Mouse (Mus musculus) intestine, postnatal 0 days (tissue): Measurements from ENCODE around the gene Nipsnap1. TPM values are rescaled to one million over a fixed set of nuclear protein-coding genes. Genes with fewer than 3 reads are reported as not detected.
A peak's percentile ranks its signal among the peaks of the same experiment; 100 is the strongest.

ENCODE experiments used
- ATAC-seq: fragments of 200-750 bp; cut with Nextera tagmentation; 2 replicates; pipeline ENCODE4 v1.8.0; 2017; ENCODE audit warnings: mild to moderate bottlenecking, moderate TSS enrichment, moderate library complexity
- H3K27ac ChIP-seq: fragments of 300-500 bp; sonication (generic); 2 replicates; pipeline ENCODE4 v1.5.1; 2014; ENCODE audit warnings: mild to moderate bottlenecking, low read depth, low read length, moderate library complexity
- H3K27me3 ChIP-seq: fragments of 300-500 bp; sonication (generic); replicated peaks from 2 replicates; pipeline ENCODE4 v1.6.1; 2014; ENCODE audit warnings: low read length, mixed read lengths; ENCODE audit not compliant: control insufficient read depth, insufficient read depth
- H3K36me3 ChIP-seq: fragments of 300-500 bp; sonication (generic); 2 replicates; pipeline ENCODE4 v1.6.1; 2014; ENCODE audit warnings: mild to moderate bottlenecking, moderate library complexity; ENCODE audit not compliant: control insufficient read depth, insufficient read depth
- H3K4me1 ChIP-seq: fragments of 300-500 bp; sonication (generic); replicated peaks from 2 replicates; pipeline ENCODE4 v1.6.1; 2014; ENCODE audit warnings: antibody characterized with exemption, low read length, mixed read lengths; ENCODE audit not compliant: control insufficient read depth, insufficient read depth
- H3K4me2 ChIP-seq: fragments of 300-500 bp; sonication (generic); replicated peaks from 2 replicates; pipeline ENCODE4 v1.6.1; 2014; ENCODE audit warnings: low read depth, mild to moderate bottlenecking, moderate library complexity
- H3K4me3 ChIP-seq: fragments of 300-500 bp; sonication (generic); 2 replicates; pipeline ENCODE4 v1.5.1; 2014; ENCODE audit warnings: low read depth, low read length
- H3K9ac ChIP-seq: fragments of 300-500 bp; sonication (generic); 2 replicates; pipeline ENCODE4 v1.6.1; 2014; ENCODE audit warnings: mild to moderate bottlenecking, low read depth, low read length
- H3K9me3 ChIP-seq: fragments of 300-500 bp; sonication (generic); 2 replicates; pipeline ENCODE4 v1.6.1; 2016; ENCODE audit warnings: mixed run types; ENCODE audit not compliant: control insufficient read depth
- CTCF ChIP-seq: sonication (generic); IDR thresholded peaks from 2 replicates; pipeline ENCODE4 v1.5.1; 2016; ENCODE audit warnings: low read depth, mild to moderate bottlenecking, control low read depth, antibody characterized with exemption, moderate library complexity
- WGBS: fragments of 180-500 bp; shearing (Covaris S2); extraction: QIAGEN DNeasy Blood & Tissue Kit; methylation state at CpG from one replicate; pipeline ENCODE4 v1.1.7; 2014; 5-methylcytosine and 5-hydroxymethylcytosine counted together
- polyA plus RNA-seq: library from polyadenylated mRNA; unstranded; fragments of >200 nt; fragmentation: Nextera tagmentation; extraction: Ambion mirVana; gene quantifications from 2 replicates; pipeline ENCODE4 v1.2.1, GENCODE M21; 2015

Nipsnap1 gene
- polyA plus RNA-seq, 1 experiment from 2014 or later: 59.1 TPM

GRCm38 (mm10) chr11:4849258-4849943 is 24.4 kb upstream of the Nipsnap1 start, which contains the start of gene Nf2:
Nf2 (minus strand) TSS chr11:4849536.
- no peaks in the 10 kb centered on the region for H3K4me1 ChIP-seq
- no peak; the same call in 1 of the 2 replicates for TF ChIP-seq CTCF
- peak within 1 kb of the TSS; percentile 84 for H3K9ac ChIP-seq
- H3K27ac ChIP-seq: peak within 1 kb of the TSS; percentile 70
- H3K4me2 ChIP-seq: peak within 1 kb of the TSS; percentile 89
- no peaks in the 10 kb centered on the region for H3K9me3 ChIP-seq
- H3K4me3 ChIP-seq: peak within 1 kb of the TSS; percentile 82
- under 1% methylated on average over 59 of the region's 60 CpGs for WGBS
- no peaks in the 10 kb centered on the region for H3K27me3 ChIP-seq
- H3K36me3 ChIP-seq: no peaks in the 10 kb centered on the region
- peak; percentile 99 for ATAC-seq

- no peak overlapping the region for H3K9ac ChIP-seq
- no peak for ATAC-seq
- H3K4me2 ChIP-seq: no peak overlapping the region
- H3K27ac ChIP-seq: no peak overlapping the region
- H3K36me3 ChIP-seq: no peaks in the 10 kb centered on the region
- no peak for TF ChIP-seq CTCF
- 96% methylated on average over 2 of the region's 2 CpGs for WGBS
- H3K9me3 ChIP-seq: no peaks in the 10 kb centered on the region
- H3K4me3 ChIP-seq: no peak overlapping the region
- no peaks in the 10 kb centered on the region for H3K4me1 ChIP-seq
- no peaks in the 10 kb centered on the region for H3K27me3 ChIP-seq
Measured at GRCm38 (mm10) chr11:4850404-4850803, 23.3 kb upstream of the Nipsnap1 start.

GRCm38 (mm10) chr11:4853021-4853420 is 20.7 kb upstream of the Nipsnap1 start:
- no peak overlapping the region for H3K27ac ChIP-seq
- ATAC-seq: no peak
- H3K36me3 ChIP-seq: no peaks in the 10 kb centered on the region
- TF ChIP-seq CTCF: 0 out of 2 replicates have a peak, but pooled peaks have one; percentile 15
- no peak overlapping the region for H3K9ac ChIP-seq
- no peaks in the 10 kb centered on the region for H3K4me1 ChIP-seq
- H3K27me3 ChIP-seq: no peaks in the 10 kb centered on the region
- no peak overlapping the region for H3K4me3 ChIP-seq
- no peaks in the 10 kb centered on the region for H3K9me3 ChIP-seq
- no peak overlapping the region for H3K4me2 ChIP-seq

GRCm38 (mm10) chr11:4854181-4854580 is 19.6 kb upstream of the Nipsnap1 start:
- no peaks in the 10 kb centered on the region for H3K27me3 ChIP-seq
- no peaks in the 10 kb centered on the region for H3K36me3 ChIP-seq
- H3K9me3 ChIP-seq: no peaks in the 10 kb centered on the region
- H3K4me2 ChIP-seq: no peak overlapping the region
- ATAC-seq: no peak
- H3K9ac ChIP-seq: no peak overlapping the region
- H3K27ac ChIP-seq: no peak overlapping the region
- H3K4me1 ChIP-seq: no peaks in the 10 kb centered on the region
- TF ChIP-seq CTCF: no peak
- no peak overlapping the region for H3K4me3 ChIP-seq
- WGBS: 95% methylated on average over 5 of the region's 5 CpGs

- Histone ChIP-seq H3K27ac (no peak overlapping the region), H3K9me3 (no peaks in the 10 kb centered on the region), H3K9ac (no peak overlapping the region), H3K4me1 (no peaks in the 10 kb centered on the region), H3K4me3 (no peak overlapping the region), H3K4me2 (no peak overlapping the region), H3K36me3 (no peaks in the 10 kb centered on the region), H3K27me3 (no peaks in the 10 kb centered on the region)
- no peak for ATAC-seq
- TF ChIP-seq CTCF: no peak
- 55% methylated on average over 2 of the region's 2 CpGs for WGBS
Measured at GRCm38 (mm10) chr11:4858416-4858815, 15.3 kb upstream of the Nipsnap1 start.

- Histone ChIP-seq H3K9ac (no peak overlapping the region), H3K4me2 (no peak overlapping the region), H3K27ac (no peak overlapping the region), H3K4me3 (no peak overlapping the region), H3K9me3 (no peaks in the 10 kb centered on the region), H3K27me3 (no peaks in the 10 kb centered on the region), H3K4me1 (no peaks in the 10 kb centered on the region), H3K36me3 (no peaks in the 10 kb centered on the region)
- WGBS: 80% methylated on average over 1 of the region's 1 CpGs
- no peak for ATAC-seq
- TF ChIP-seq CTCF: no peak
Measured at GRCm38 (mm10) chr11:4860986-4861385, 12.8 kb upstream of the Nipsnap1 start.
